Mouse (Mus musculus): Measurements from ENCODE around the gene Zp3.

DNA sequence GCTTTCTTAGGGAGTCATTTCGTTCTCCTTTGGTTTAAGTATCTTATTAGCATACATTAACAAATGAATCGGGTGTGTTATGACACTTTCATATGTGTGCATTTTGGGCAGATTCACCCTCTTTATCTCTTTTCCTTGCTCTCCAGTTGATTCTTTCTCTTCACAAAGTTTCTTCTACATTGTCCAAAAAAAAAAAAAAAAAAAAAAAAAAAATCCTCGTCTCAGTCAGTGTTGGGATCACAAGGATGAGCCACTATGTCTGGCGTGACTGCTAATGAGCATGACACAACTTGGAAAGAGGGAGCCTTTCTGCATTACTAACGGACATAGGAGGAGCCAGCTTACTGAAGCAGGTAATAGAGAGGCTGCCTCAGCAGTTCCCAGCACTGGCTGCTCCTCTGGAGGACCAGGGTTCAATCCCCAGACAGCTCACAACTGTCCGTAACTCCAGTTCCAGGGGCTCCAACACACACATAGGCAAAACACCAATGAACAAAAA is 4.7 kb downstream of the Zp3 start:
- TF ChIP-seq MAX (IDR thresholded peaks at IDR 0.05; ENCODE audit: low read depth) = no peak
- no peak for TF ChIP-seq CEBPB (IDR thresholded peaks at IDR 0.05; ENCODE audit: insufficient read depth, poor library complexity, severe bottlenecking)
- TF ChIP-seq POLR2A (IDR thresholded peaks at IDR 0.05; ENCODE audit: insufficient read length, low read depth) = no peak
